Mouse (Mus musculus) forebrain, postnatal 0 days (tissue): ENCODE results near the gene Avil. TPM values are rescaled to one million over a fixed set of nuclear protein-coding genes. Genes with fewer than 3 reads are reported as not detected.

Experiments used
- ATAC-seq: fragments of 200-750 bp; cut with Nextera tagmentation; 2 replicates; pipeline ENCODE4 v1.8.0; 2017; ENCODE audit warnings: mild to moderate bottlenecking, moderate library complexity
- DNase-seq: peaks from one replicate; pipeline ENCODE4 v3.0.0-alpha.2; 2015
- H3K27ac ChIP-seq: fragments of 300-500 bp; sonication (generic); 2 replicates; pipeline ENCODE4 v1.5.1; 2014; ENCODE audit warnings: low read depth, mild to moderate bottlenecking, antibody characterized with exemption, low read length, moderate library complexity, mixed read lengths
- H3K27me3 ChIP-seq: fragments of 300-500 bp; sonication (generic); 2 replicates; pipeline ENCODE4 v1.6.1; 2014; ENCODE audit warnings: mild to moderate bottlenecking, low read length, mixed read lengths; ENCODE audit not compliant: insufficient read depth
- H3K36me3 ChIP-seq: fragments of 300-500 bp; sonication (generic); 2 replicates; pipeline ENCODE4 v1.6.1; 2014; ENCODE audit warnings: mild to moderate bottlenecking, moderate library complexity; ENCODE audit not compliant: insufficient read depth
- H3K4me1 ChIP-seq: fragments of 300-500 bp; sonication (generic); 2 replicates; pipeline ENCODE4 v1.6.1; 2014; ENCODE audit warnings: antibody characterized with exemption; ENCODE audit not compliant: insufficient read depth
- H3K4me2 ChIP-seq: fragments of 300-500 bp; sonication (generic); 2 replicates; pipeline ENCODE4 v1.6.1; 2014; ENCODE audit warnings: low read depth, mild to moderate bottlenecking, moderate library complexity
- H3K4me3 ChIP-seq: fragments of 300-500 bp; sonication (generic); 2 replicates; pipeline ENCODE4 v1.5.1; 2014; ENCODE audit warnings: low read depth, low read length, mixed read lengths
- H3K9ac ChIP-seq: fragments of 300-500 bp; sonication (generic); 2 replicates; pipeline ENCODE4 v1.6.1; 2014; ENCODE audit warnings: mild to moderate bottlenecking
- H3K9me3 ChIP-seq: fragments of 300-500 bp; sonication (generic); 2 replicates; pipeline ENCODE4 v1.6.1; 2016; ENCODE audit warnings: low read length
- CTCF ChIP-seq: sonication (generic); IDR thresholded peaks from 2 replicates; pipeline ENCODE4 v1.5.1; 2016; ENCODE audit warnings: antibody characterized with exemption, control low read depth, low read depth
- WGBS: fragments of 180-500 bp; shearing (Covaris S2); extraction: QIAGEN DNeasy Blood & Tissue Kit; methylation state at CpG from one replicate; pipeline ENCODE4 v1.1.7; 2014; 5-methylcytosine and 5-hydroxymethylcytosine counted together
- polyA plus RNA-seq: library from polyadenylated mRNA; unstranded; fragments of >200 nt; fragmentation: Nextera tagmentation; extraction: Ambion mirVana; gene quantifications from 2 replicates; pipeline ENCODE4 v1.2.1, GENCODE M21; 2015
- total RNA-seq: library from RNA; depleted of rRNA; stranded (reverse); fragments of >200 nt; gene quantifications from 2 replicates; pipeline ENCODE4 v1.2.3, GENCODE M21; 2014

The Avil gene
- total and polyA plus RNA-seq, 2 experiments from 2014 or later: 0.24 to 0.67 TPM

DNA sequence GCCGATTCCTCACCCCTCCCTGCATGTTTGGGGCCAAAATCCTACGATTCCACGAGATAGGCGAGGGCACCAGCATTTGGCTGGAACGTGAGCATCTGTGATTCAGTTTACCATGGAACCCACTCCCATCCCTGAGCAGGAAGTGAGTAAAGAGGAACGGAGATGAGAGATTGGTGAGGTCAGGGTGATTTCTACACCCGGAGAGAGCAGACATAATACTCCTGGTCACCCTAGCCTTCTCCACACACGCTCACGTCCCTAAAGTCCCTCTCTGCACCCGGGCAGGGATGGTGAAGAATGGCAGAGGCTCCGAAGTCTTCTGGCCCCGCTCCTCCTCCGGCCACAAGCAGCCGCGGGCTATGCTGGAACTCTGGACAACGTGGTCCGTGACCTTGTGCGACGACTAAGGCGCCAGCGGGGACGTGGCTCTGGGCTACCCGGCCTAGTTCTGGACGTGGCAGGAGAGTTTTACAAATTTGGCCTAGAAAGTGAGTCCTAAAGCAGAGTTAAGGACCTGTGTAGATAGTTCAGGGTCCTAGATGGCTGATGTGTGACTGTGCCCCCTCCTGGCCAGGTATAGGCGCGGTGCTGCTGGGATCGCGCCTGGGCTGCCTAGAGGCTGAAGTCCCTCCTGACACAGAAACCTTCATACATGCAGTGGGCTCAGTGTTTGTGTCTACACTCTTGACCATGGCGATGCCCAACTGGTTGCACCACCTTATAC is 49.0 kb downstream of the Avil start:
- Histone ChIP-seq H3K27me3 (peaks cover 32% of the 10 kb centered on the region), H3K4me1 (no peaks in the 10 kb centered on the region), H3K4me2 (no peak overlapping the region), H3K27ac (no peak overlapping the region), H3K4me3 (no peak overlapping the region), H3K9me3 (no peaks in the 10 kb centered on the region), H3K36me3 (peaks cover 15% of the 10 kb centered on the region; the same call in 1 of the 2 replicates), H3K9ac (no peak overlapping the region)
- WGBS: 3% methylated on average over 29 of the region's 29 CpGs
- no peak for ATAC-seq
- TF ChIP-seq CTCF: peak; percentile 12; the same call in 1 of the 2 replicates
- no peak for DNase-seq

DNA sequence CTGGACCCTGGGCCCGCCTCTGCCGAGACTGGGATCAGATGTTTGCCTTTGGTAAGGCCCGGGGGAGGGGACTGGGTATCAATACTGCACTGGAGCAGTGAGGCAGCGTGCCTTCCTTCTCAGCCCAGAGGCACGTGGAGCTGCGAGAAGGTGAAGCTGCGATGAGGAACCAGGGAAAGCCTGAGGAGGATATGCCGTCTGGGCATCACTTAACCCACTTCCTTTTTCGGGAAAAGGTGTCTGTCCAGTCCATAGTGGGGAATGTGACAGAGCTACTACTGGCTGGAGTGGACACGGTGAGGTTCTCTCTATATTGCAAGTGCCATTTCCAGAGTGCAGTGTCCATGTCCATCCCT is 49.6 kb downstream of the Avil start:
- Histone ChIP-seq H3K9ac (no peak overlapping the region), H3K36me3 (peaks cover 18% of the 10 kb centered on the region), H3K4me3 (no peak overlapping the region), H3K27ac (no peak overlapping the region), H3K27me3 (peaks cover 32% of the 10 kb centered on the region), H3K4me1 (no peaks in the 10 kb centered on the region), H3K4me2 (no peak overlapping the region), H3K9me3 (no peaks in the 10 kb centered on the region)
- WGBS: 17% methylated on average over 10 of the region's 10 CpGs
- no peak for ATAC-seq
- TF ChIP-seq CTCF: no peak
- DNase-seq: no peak

DNA sequence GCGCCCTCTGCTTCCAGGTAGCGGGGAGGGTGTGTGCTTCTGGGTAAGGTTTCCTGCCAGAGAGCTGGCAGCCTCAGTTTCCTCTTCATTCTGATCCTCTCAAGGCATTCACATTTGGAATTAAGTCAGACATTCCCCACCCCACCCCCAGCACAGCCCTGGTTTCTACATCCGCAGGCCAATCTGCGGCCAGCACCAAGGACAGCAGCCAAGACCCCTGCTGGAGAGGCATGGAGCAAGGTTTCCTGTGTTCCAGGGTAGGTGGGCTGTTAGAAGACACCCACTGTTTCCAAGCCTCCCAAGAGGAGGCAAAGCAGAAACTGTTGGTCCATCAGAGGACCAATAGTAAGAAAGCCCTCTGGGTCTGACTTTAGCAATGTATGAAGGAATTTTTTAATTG is 54.1 kb downstream of the Avil start:
- H3K4me3 ChIP-seq: no peak overlapping the region
- H3K4me2 ChIP-seq: no peak overlapping the region
- no peak for TF ChIP-seq CTCF
- H3K9ac ChIP-seq: no peak overlapping the region
- H3K27me3 ChIP-seq: peaks cover 13% of the 10 kb centered on the region
- no peak for ATAC-seq
- 0 out of 2 replicates have a peak, but pooled peaks cover 7% of the 10 kb centered on the region for H3K4me1 ChIP-seq
- 75% methylated on average over 4 of the region's 4 CpGs for WGBS
- peaks cover 46% of the 10 kb centered on the region for H3K36me3 ChIP-seq
- no peaks in the 10 kb centered on the region for H3K9me3 ChIP-seq
- H3K27ac ChIP-seq: no peak overlapping the region
- DNase-seq: no peak

DNA sequence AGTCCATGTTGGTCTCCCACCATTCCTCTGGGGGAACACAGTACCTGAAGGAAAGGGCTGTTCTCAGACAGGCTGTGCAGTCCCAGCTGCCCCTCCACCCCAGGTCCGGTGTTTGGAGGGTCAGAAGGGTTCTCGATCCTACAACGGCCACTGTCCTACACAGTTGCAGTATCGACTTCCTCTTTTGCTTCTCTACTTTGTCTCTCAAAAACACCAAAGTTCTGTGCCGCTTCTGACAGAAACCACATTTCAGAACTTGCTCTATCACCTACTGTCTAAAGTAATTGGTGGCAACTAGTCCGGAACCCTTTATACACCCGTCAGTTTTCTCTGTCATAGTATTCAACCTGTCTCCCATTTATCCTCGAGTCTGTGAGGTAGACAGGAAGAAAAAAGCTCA is 54.9 kb downstream of the Avil start:
- H3K36me3 ChIP-seq: peaks cover 46% of the 10 kb centered on the region
- no peak for ATAC-seq

DNA sequence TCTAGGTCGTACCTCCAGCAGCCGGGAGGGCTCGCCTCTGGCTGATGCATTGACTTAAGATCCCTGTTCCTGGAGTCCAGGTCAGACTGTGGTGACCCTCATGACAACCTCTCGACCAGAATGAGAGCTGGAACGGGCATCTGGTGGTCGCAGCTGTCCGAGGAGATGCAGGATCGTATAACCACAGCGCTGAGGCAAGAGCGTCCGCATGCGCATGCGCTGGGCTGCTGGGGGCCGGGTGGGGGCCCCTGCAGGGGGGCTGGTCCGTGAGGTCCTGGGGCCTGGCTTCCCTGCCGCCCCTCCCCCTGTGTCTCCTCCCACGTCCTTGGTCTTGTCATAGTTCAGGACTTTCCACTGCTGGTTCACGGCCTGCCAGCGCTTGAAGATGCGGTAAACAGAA is 56.0 kb downstream of the Avil start:
- Histone ChIP-seq H3K27me3 (no peaks in the 10 kb centered on the region), H3K9ac (no peak overlapping the region), H3K36me3 (peaks cover 46% of the 10 kb centered on the region), H3K27ac (no peak overlapping the region), H3K4me1 (0 out of 2 replicates have a peak, but pooled peaks cover 7% of the 10 kb centered on the region), H3K4me3 (no peak overlapping the region), H3K9me3 (no peaks in the 10 kb centered on the region), H3K4me2 (no peak overlapping the region)
- DNase-seq (no peak), ATAC-seq (no peak)
- TF ChIP-seq CTCF: no peak
- 90% methylated on average over 20 of the region's 20 CpGs for WGBS

More for the DNA sequence above, 54.9 kb downstream of the Avil start:
- H3K9ac ChIP-seq: no peak overlapping the region
- WGBS: 93% methylated on average over 8 of the region's 8 CpGs
- H3K9me3 ChIP-seq: no peaks in the 10 kb centered on the region
- no peak overlapping the region for H3K27ac ChIP-seq
- no peak for DNase-seq
- peaks cover 5% of the 10 kb centered on the region for H3K27me3 ChIP-seq
- no peak overlapping the region for H3K4me2 ChIP-seq
- no peak for TF ChIP-seq CTCF
- H3K4me1 ChIP-seq: 0 out of 2 replicates have a peak, but pooled peaks cover 7% of the 10 kb centered on the region
- no peak overlapping the region for H3K4me3 ChIP-seq

DNA sequence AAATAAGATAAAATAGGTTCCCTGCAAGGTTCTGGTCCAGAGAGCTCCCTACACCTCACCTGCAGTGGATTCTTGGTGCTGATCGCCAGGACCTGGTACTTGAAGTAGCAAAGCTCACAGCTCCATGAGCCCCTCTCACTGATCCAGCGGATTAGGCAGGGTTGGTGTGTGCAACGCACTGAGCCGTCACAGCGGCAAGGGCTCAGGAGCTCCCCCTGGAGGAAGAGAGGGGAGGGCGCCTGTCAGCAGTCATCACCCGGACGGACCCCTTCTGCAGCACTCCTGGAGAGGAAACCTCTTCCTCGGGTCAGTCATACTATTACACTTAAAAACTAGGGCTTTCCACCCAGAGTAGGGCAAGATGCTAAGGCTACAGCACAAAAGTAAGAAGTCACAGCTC is 57.7 kb downstream of the Avil start:
- TF ChIP-seq CTCF: peak; percentile 92
- whole genome bisulfite sequencing: 3% methylated on average over 9 of the region's 9 CpGs
- Histone ChIP-seq H3K9me3 (no peaks in the 10 kb centered on the region), H3K27ac (no peak overlapping the region), H3K4me1 (peaks cover 14% of the 10 kb centered on the region), H3K36me3 (peaks cover 43% of the 10 kb centered on the region), H3K4me2 (peak overlapping the region; percentile 88), H3K4me3 (peak overlapping the region; percentile 88), H3K27me3 (no peaks in the 10 kb centered on the region), H3K9ac (peak overlapping the region; percentile 96; the same call in 1 of the 2 replicates)
- DNase-seq (peak; percentile 80), ATAC-seq (peak; percentile 26)

DNA sequence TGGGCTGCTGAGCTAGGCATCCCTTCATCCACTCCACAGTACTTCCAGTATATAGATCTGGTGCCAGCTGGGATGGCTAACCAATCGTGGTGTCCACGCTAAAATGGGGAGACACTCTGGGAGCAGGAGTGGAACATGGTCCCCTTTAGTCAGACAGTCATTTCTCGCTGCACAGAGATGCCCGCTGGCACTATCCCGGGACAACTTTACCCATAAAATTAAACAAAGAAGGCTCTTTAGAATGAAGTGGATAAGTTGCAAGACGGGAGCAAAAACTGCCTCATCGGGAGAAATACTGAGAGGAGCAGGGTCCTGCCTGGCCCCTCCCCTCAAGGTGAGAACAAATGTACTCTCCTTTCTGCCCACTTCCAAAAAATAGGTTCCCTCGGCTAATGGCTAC is 58.2 kb downstream of the Avil start:
- ATAC-seq (no peak), DNase-seq (no peak)
- H3K27ac ChIP-seq: peak overlapping the region; percentile 96; the same call in 1 of the 2 replicates
- H3K9me3 ChIP-seq: no peaks in the 10 kb centered on the region
- peaks cover 42% of the 10 kb centered on the region for H3K36me3 ChIP-seq
- H3K27me3 ChIP-seq: no peaks in the 10 kb centered on the region
- H3K4me2 ChIP-seq: peak overlapping the region; percentile 88
- H3K9ac ChIP-seq: peak overlapping the region; percentile 96
- H3K4me1 ChIP-seq: peaks cover 14% of the 10 kb centered on the region
- 3% methylated on average over 8 of the region's 8 CpGs for WGBS
- no peak for TF ChIP-seq CTCF
- peak overlapping the region; percentile 88 for H3K4me3 ChIP-seq
